Mouse (Mus musculus) embryo, embryonic 10.5 days (tissue): ENCODE data around the gene Gsg1l.
A peak's percentile ranks its signal among the peaks of the same experiment; 100 is the strongest.

Source experiments
- DNase-seq: peaks from one replicate; pipeline ENCODE4 v3.0.0-alpha.2; 2015; ENCODE audit warnings: low spot score

Gsg1l gene

DNA sequence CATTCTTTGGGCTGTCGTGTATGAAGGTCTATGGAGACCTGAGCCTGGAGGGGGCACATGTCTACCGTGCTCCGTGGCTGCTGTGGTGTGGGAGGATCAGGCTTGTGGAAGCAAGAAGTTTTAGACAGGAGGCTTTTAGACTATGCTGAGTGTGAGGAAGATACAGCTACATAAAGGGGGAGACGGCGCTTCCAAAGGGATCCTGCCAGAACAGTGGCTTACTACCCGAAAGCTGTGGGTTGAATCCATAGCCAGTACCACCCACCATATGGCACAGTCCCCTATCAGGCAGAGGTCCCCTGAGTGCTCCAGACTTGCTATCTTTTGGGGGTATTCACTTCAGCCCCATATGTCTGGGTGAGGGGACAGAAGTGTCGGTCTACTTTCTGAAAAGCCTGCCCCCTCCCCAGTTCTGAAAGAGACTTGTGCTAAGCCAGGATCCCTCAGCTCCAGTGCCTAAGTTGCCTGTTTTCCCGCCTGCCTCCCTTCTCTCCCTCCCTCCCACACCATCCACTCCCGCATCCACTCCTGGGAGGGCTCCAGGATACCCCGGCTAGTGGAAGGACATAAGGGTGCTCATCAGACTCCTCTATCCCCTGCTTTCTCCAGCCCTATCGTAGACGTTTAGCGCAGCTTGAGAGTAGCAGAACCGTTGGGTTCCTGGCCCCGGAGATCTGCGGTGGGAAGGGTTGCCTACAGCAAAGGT lies 1.1 kb downstream of the Gsg1l start:
- no peak for DNase-seq

DNA sequence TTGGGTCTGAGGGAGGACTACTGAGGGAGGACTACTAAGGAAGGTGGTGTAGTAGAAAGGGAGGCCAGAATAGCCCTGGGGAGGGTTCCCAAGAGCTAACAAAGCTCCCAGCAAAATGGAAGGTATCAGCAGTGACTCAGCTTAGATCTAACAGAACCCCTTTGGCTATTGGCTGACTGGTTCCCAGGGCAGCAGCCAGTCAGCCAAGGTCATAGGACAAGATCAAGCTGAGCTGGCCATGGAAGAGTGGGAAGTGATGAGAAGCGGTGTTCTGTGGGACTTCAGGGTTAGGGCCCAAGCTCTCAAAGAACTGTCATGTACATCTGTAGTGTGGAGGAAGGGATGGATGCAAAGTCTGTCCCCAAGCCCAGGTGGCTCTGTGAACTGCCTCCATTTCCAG lies 5.3 kb downstream of the Gsg1l start:
- DNase-seq, result no peak

GRCm38 (mm10) chr7:126075058-126075457 lies 7.2 kb downstream of the Gsg1l start:
- no peak for DNase-seq

DNA sequence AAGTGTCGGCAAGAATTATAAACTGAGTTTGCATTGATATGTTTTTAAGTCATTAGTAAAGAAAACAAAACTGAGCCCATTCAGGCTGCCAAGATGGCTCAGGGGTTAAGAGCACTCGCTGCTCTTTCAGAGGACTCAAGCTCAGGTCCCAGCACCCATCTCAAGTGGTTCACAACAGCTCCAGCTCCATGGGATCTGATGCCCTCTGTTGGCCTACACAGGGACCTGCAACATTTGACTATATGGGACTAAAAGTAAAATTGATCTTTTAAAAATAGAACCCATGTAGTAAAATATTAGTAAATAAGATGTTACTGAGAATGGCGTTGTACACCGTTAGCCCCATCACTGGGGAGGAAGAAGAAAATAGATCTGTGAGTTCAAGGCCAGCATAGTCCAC lies 11.9 kb downstream of the Gsg1l start:
- DNase-seq, result no peak

GRCm38 (mm10) chr7:126066777-126067176 lies 15.4 kb downstream of the Gsg1l start:
- no peak for DNase-seq

GRCm38 (mm10) chr7:126065243-126065876 lies 16.9 kb downstream of the Gsg1l start:
- DNase-seq, result no peak

DNA sequence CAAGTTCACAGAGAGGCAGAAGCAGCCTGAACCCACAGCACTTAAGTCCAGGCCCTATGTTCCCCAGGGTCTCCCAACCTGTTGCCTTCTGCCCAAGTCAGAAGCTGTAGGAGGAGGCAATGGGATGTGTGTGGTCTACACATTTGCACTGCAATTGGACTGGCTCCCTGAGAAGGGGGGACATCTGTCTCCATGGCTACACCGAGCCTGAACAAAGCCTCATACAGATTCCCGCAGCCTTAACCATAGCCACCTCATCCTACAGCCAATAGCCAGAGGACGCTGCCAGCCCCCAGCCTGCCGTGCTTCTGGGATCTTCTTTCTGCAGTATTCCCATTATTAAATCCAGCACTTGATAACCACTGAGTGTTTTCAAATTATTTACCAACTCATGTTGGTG lies 20.0 kb downstream of the Gsg1l start:
- no peak for DNase-seq

DNA sequence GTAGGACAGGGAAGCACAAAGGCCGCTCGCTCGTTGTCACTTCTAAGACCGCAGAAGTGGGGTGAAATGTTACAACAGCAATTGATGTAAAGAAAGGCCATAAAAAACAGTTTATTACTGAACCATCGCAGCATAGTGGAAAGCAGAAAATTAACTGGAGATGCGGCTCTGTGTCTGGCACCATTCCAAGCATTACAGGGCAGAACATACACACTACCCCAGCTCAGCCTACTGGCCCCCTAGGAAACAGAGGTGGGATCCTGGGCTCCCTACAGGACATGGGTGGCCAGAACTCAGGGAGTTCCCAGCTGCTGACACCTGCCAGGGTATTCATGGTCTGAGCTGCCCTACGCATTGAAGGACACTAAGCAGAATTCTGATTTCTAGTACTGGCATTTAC lies 23.3 kb downstream of the Gsg1l start:
- DNase-seq, result no peak

DNA sequence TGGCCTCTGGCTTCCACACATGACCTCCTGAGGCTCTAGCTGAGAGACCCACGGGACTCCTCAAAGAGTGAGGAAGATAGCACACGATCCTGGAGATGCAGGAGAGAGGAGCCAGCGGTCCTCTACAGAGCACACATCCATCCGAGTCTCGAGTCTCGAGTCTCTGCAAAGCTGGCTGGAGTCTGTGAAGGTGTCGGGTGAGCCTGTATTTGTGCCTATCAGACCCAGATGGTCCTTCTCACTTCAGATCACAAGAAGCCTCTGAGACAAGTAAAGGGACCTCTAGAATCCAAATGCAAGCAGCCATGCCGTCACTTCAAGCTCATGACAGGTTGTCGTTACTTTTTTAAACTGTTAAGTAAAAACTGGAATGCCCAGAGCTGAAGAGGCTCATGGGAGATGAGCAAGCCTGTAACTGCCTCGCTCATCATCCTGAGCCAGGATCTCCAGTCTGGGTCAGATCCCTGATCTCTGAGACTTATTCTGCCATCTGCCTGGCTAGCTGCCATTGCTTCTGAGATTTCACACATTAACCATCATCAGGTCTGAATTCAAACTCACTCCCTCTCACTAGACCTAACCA lies 24.8 kb downstream of the Gsg1l start:
- no peak for DNase-seq

DNA sequence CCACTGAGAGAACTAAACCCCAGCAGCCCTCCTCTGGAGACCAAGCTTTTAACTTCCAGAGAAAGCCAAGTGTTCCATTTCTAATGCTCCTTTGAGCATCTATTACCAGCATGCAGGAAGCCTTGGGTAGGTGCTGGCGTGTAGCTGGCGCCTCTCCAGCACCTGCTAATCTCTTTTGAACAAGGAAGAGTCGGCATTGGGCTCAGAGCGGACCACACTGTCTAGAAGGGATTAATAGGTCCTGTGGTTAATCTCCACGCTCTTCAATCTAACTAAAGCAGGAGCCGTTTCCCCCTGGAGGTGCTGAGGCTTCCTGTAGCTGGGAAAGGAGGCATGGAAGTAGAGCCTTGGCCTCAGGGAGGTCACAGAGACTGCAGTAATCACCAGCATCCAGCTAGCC lies 27.6 kb downstream of the Gsg1l start:
- no peak for DNase-seq

DNA sequence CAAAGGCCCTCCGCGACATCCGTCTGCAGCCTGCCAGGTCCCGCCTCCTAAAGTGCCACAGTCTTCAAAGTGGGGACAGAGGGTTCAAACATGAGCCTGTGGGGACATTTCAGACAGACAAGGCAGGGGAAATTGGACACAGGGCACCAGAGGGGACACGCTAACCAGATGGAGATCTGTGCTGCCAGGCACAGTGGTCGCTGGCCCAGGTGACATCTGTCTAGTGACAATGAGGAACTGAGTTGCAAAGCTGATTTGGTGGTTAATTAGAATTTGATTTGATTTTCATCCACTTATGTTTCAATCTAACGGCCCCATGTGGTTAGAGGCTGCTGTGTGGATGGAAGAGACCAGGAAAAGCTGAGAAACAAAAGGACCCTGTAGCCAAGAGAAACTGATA lies 28.6 kb downstream of the Gsg1l start:
- no peak for DNase-seq

- no peak for DNase-seq
Measured at GRCm38 (mm10) chr7:126051910-126052309, 30.3 kb downstream of the Gsg1l start.

GRCm38 (mm10) chr7:126045077-126045476 lies 37.1 kb downstream of the Gsg1l start:
- no peak for DNase-seq

DNA sequence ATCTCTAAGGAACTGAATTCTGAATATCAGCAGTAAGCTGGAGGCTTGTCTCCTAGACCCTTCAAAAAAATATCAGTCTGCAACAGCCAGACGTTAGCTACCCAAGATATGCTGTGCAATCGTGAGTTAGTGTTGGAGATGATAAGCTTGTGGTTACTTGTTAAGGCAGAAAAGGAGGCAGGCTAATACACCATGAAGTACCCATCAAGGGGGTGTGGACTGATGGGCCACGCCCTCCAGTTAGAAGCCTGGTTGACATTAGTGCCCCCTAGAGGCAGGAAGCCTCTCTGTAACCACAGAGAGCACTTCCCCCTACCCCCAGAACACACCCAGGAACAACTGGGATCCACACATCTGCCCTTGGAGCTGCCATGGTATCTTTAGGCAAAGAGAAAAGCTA lies 39.9 kb downstream of the Gsg1l start:
- peak; percentile 40 for DNase-seq

DNA sequence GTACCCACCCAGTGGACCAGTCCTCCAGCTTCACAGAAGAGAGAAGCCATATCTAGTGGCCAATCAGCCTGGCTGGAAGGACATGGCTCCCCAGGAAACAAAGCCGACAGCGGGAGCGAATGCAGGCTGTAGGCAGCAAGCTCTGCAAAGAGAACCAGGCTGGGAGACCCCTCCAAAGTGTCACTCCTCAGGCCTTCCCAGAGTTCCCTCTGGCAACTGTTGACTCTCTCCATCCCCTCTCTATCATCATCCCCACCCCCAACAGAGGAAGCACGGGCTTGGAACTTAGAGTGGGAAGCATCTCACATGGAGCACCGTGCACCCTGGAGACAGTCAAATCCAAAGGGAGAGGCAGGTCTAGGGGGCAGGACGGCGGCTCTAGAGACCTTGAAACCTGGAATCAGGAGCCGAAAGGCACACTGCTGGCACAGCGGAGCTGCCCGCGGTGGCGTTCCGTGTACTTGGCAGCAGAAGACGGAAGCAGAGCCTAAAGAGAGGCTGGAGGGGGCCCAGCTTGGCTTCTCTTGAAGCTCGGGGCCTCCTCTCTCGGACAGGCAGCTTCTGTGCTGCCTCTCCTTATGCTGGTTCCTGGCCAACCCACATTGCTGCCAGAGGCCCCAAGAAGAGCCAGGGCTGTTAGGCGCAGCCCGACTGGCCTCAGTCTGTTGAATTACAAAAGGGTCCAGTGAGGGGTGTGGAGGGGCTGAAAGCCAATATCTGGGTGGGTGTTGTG lies 41.3 kb downstream of the Gsg1l start:
- DNase-seq, result no peak

- DNase-seq, result no peak
Measured at GRCm38 (mm10) chr7:126039847-126040246, 42.4 kb downstream of the Gsg1l start.

- DNase-seq, result no peak
Measured at GRCm38 (mm10) chr7:126039247-126039835, 42.9 kb downstream of the Gsg1l start.

DNA sequence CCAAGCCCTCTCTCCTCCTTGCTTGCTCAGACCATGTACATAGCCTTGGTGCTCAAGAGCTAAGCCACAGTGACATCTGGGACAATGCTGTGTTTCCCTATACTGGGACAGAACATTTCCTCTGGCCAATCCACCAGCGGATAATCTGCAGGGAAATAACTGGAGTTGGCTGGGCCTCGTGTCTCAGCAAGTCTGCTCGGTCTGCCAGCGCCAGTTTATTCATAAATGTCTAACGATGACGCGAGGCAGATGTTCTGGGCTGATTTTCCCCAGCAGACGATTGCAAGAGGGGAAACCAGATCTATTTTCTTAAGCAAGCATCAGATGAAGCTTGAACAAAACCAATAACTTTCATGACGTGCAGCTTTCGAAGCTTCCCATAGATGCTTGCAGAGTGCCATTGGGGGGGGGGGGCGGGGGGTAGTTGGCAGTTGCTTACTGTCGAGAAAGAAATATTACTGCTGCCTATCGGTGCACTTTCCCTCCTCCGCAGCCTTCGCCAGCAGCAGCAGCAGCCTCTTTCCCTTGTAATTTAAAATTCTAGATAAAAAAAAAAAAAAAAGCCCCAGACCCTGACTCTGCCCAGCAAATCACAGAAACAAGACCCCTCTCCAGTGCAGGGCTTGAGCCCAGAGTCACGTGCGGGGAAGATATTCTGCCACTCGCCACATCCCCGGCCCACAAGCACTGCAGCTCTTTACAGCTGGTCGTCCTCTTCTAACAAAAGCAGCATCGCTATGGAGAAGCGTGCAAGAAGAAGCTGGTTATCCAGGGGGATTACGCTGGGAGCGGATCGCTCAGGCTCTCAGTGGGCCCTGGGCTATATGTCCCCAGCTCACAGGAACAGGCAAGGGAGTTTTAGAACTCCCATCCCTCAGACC lies 43.6 kb downstream of the Gsg1l start:
- DNase-seq, result peak; percentile 39

GRCm38 (mm10) chr7:126035332-126035731 lies 46.9 kb downstream of the Gsg1l start:
- DNase-seq, result no peak

GRCm38 (mm10) chr7:126032776-126033209 lies 49.4 kb downstream of the Gsg1l start:
- DNase-seq, result no peak

DNA sequence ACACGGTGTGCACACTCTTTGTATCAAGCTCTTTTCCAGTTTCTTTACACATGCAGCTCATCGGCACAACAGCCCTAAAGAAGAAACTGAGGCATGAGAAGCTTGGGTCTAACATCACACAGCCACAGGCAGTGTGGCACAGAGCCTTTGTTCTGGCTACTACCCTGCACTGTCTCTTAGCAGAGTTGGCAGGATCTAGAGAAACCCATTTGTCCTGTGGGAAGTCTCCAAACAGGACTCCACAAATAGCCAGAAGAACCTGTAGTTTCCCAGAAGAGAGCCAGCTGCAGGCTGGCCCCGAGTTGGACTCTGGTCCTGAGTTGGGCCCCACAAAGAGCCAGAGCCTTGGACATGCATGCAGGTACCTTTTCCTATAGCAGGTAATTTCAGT lies 49.9 kb downstream of the Gsg1l start:
- DNase-seq, result no peak
